Mouse (Mus musculus) leukemia stem cell, adult 10-12 weeks (primary cell): ENCODE measurements around the gene Abcc5. TPM values are rescaled to one million over a fixed set of nuclear protein-coding genes. Genes with fewer than 3 reads are reported as not detected.

Experiments
- polyA plus RNA-seq: library from polyadenylated mRNA; stranded (reverse); fragments of >175 nt; gene quantifications from 2 replicates; pipeline ENCODE4 v1.2.3, GENCODE M21; 2012; ENCODE audit warnings: low replicate concordance

The Abcc5 gene
- polyA plus RNA-seq = 7.2 and 7.3 TPM in 2 replicates

GRCm38 (mm10) chr16:20425855-20426598 lies at the start of gene Abcc5:
Abcc5 (minus strand) TSS chr16:20426394.

GRCm38 (mm10) chr16:20325286-20325685 lies 100.9 kb downstream of the Abcc5 start, which contains the start of gene Cyp2ab1:
Cyp2ab1 (minus strand) TSS chr16:20325404.

GRCm38 (mm10) chr16:20301770-20302649 lies 124.2 kb downstream of the Abcc5 start, which contains the start of gene Parl:
Parl (minus strand) TSS chr16:20302387.

Other genes with a start within 250 kb of the Abcc5 start
- gene Map6d1, start 185.0 kb downstream of the Abcc5 start, polyA plus RNA-seq = 0.10 TPM in 1 of 2 replicates, not detected in the other
- 77.6 and 105 TPM in 2 replicates for gene Parl, start 124.0 kb downstream of the Abcc5 start, polyA plus RNA-seq
- 0.23 TPM in 1 of 2 replicates, not detected in the other for gene Cyp2ab1, start 101.0 kb downstream of the Abcc5 start, polyA plus RNA-seq
- 23.3 and 34.1 TPM in 2 replicates for gene Eif2b5, start 72.4 kb upstream of the Abcc5 start, polyA plus RNA-seq
- gene Dvl3, start 90.6 kb upstream of the Abcc5 start, polyA plus RNA-seq = 29.3 and 33.6 TPM in 2 replicates
- 48.8 and 95.7 TPM in 2 replicates for gene Ap2m1, start 109.1 kb upstream of the Abcc5 start, polyA plus RNA-seq
- 11.8 and 47.6 TPM in 2 replicates for gene Abcf3, start 122.2 kb upstream of the Abcc5 start, polyA plus RNA-seq
- 0.07 and 0.19 TPM in 2 replicates for gene Vwa5b2, start 163.1 kb upstream of the Abcc5 start, polyA plus RNA-seq
- gene Eef1akmt4, start 185.2 kb upstream of the Abcc5 start, polyA plus RNA-seq = 0.84 and 18.9 TPM in 2 replicates
- gene Gm49333, start 185.2 kb upstream of the Abcc5 start, polyA plus RNA-seq = not detected in 2 replicates
- gene Alg3, start 185.3 kb upstream of the Abcc5 start, polyA plus RNA-seq = 22.1 and 25.7 TPM in 2 replicates
- gene Camk2n2, start 194.9 kb upstream of the Abcc5 start, polyA plus RNA-seq = 0.82 and 1.0 TPM in 2 replicates
- not detected in 2 replicates for gene Ece2, start 203.4 kb upstream of the Abcc5 start, polyA plus RNA-seq
- gene Psmd2, start 225.3 kb upstream of the Abcc5 start, polyA plus RNA-seq = 132 and 218 TPM in 2 replicates
- gene Eif4g1, start 241.9 kb upstream of the Abcc5 start, polyA plus RNA-seq = 2,113 and 2,308 TPM in 2 replicates